Mouse (Mus musculus) yolk sac, embryonic 10.5 days (tissue): Measurements from ENCODE around the gene Rasgrf1.

Source experiments
- DNase-seq: peaks from one replicate; pipeline ENCODE4 v3.0.0-alpha.2; 2017; ENCODE audit warnings: low spot score

Rasgrf1 gene

GRCm38 (mm10) chr9:89909131-89910010 lies at the start of gene Rasgrf1:
TSS of gene Rasgrf1 (plus strand) at chr9:89909908.
- DNase-seq: peak; percentile 57

- no peak for DNase-seq
Measured at GRCm38 (mm10) chr9:89860145-89860544, 49.6 kb upstream of the Rasgrf1 start.

DNA sequence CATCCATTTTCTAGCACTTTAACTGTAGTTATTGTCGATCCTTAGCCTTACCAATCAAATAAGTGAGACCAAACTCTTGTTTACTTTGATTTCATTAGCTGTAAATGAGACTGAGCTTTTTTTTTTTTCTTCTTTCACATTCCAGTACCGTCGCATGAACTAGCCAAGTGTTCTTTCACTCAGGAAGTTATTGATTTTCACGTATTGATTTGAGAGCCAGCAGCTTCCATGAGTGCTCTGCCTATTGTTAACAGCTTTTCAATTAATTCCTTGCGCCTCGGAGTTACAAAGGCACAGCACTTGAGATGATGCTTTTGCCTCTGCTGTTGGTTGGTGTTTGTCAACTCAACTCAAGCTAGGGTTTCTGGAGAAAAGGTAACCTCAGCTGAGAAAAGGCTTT lies 49.1 kb upstream of the Rasgrf1 start:
- no peak for DNase-seq

DNA sequence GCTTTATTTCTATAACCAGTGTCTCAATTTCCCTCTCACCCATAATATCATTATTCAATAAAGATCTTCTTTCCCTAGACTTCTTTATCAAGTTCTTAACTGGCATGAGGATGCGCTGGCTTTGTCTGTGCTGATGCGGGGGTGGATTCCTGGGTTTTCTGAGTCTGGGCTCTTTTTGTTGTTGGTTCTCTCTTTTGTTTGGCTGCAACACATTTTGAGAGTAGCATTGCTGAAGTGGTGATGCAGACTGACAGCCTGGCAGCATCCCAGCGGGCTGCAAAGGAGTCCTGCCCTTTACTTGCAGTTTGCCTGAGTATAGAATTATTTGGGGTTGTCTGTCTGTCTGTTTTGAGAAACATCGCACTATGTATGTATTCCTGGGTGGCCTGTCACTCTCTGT lies 42.6 kb upstream of the Rasgrf1 start:
- DNase-seq: no peak

DNA sequence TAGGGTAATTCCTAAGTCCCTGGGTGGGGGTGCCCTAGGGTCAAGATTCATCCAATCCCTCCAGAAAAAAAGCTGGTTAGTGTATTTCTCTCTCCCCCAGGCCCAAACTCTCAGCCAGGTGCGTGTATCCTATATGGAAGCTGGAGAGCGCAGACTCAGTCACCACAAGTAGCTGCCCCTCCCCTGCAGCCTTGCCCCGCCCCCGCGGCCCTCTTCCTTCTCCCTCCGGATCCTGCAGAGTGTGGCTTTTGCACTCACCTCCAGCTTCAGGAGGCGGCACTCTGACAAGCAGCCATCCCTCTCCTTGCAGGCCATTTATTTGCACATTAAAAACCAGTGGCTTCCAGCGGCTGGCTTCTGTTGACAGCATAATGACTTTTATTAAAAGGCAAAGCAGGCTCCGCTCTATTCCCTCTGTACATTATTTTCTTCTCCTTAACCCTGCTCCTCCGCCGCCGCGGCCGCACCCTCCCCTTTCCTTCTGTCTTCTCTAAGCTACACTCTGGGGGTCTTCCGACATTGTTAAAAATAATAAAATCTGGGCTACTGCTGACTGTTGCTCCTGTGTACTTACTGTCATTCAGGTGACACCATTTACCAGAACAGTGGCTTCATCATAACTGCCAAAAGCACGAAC lies 41.5 kb upstream of the Rasgrf1 start:
- peak; percentile 24 for DNase-seq

DNA sequence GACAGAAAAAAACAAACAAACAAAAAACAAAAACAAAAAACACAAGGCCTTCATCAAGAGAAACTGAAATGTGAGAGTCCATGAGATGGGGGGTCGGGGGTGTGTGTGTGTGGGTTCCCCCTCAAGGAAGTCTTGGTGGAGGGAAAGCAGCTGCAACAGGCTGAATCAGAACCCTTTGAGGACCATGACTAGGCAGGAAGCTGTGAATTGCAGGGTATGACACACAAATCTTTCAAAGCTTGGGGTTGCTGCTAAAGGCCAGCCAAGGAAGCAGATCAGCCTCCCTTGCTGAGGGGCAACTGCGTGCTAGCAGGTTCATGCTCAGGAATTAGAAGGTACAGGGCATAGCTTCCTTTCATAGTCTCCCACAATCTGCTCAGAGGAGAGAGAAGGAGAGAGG lies 40.1 kb upstream of the Rasgrf1 start:
- DNase-seq: no peak

DNA sequence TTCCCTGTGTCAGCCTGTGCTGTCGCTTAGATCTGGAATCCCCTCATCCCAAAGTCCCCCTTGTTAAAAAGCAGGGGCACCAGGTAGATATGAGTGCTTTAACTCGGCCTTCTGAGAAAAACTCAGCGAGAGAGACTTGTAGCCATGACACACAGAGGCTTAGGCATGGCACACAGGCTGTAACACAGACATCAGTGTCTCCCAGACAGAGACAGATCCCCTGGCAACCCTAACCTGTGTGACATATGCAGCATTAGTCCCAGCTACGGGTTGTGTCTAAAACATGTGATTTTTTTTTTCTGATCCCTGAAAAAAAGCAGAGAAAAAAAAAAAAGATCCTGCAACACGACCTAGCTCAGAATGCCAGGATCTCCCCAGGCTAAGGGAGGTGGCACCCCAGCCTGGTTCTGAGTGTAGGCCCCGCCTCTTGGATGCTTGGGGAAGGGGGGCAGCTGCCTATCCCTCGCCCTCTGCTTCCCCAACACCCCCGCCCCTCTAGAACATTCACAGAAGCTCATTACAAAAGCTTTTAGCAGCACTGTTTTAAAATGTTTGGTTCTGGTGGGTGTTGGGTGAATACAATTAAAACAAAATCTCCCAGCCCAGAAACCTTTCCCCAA lies 39.1 kb upstream of the Rasgrf1 start:
- DNase-seq: no peak

DNA sequence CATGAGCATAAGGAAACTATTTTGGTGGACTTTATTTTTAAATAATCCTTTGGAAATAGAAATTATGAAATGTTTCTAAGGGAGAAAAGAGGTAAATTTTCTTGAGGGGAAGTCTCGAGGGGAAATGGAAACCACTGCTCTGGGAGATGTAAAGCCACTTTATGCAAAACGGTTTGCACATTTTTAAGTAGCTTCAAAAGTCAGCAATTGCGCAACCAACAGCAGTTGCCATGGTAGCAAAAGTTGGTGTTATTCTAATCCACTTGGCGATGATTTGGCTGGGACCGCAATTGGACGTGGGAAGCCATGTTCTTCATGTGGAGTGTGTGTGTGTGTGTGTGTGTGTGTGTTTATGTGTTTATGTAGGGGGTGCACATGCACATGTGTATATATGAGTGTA lies 37.6 kb upstream of the Rasgrf1 start:
- DNase-seq: no peak

DNA sequence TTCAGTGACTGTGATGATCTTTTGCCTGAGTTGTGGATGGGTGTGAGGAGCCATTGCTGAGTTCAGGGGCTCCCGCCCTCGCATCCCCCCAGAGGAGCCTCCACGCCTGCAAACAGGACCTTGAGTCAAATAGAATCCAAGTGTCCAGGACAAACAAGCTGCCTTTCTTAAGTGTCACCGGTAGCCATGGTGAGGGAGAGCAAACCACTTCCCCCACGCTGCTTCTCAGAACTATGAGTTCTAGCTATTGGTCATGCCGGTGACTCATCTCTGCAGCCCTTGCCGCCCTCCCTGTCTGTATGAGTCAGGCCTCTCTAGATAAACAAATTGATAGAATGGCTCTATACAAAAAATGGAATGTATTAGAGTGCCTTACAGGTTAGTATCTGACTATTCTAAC lies 35.3 kb upstream of the Rasgrf1 start:
- no peak for DNase-seq

DNA sequence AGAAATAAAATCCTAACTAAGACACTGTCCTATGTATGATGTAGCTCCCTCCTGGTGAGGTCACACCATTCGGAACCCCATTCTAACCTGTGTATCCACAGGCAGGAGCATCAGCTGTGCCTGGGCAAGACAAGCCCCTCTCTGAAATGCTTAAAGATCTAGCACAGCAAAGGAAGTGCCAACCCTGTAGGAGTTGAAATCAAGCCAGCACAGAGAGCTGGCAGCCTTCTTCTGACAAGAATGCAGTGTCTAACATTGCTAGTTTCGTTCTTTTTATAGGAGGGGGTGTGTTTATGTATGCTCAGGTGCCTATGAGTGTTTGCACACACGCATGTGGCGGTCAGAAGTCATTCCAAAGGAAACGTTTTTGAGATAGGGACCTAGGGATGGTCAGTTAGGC lies 34.2 kb upstream of the Rasgrf1 start:
- DNase-seq: no peak

DNA sequence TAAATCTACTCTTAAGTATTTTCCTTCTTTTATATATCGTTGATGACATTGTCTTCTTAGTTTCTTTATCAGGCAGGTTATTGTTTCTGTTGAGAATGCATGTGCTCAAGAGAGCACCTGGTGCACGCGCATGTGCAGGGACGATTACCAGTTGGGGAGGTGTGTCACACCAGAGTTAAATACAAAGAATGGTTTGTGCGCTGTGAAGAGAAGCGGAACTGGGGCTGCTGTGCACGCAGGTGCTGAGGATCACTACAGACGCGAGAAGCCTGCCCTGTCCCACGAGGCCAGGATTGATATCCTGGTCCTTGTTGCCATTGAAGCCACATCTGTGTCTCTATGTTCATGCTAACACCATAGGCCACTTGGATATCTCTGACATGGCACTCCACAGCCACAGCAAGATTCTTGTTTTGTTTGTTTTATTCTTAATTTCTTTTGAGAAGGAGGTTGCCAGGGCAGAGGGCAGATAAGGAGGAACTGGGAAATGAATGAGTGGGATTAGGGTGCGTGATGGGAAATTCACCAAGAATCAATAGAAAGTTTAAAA lies 31.2 kb upstream of the Rasgrf1 start:
- no peak for DNase-seq

GRCm38 (mm10) chr9:89879574-89879973 lies 30.1 kb upstream of the Rasgrf1 start:
- DNase-seq: peak; percentile 10

DNA sequence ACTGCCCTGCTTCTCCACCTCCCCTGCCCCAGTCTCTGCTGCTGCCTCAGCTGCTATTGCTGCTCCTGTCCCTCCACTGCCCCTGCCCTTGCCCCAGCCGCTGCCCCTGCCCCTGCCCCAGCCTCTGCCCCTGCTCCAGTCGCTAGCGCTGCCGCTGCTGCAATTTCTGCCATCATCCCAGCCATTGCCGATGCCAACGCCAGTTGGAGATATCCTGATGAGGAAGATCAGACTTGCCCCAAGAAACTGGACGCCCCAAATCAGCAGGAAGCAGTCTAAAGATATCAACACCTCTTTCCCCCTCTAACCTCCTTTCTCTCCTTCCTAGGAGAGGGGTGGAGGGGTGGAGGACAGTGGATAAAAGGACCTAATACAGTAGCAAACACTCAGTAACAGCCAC lies 28.2 kb upstream of the Rasgrf1 start:
- no peak for DNase-seq

- DNase-seq: no peak
Measured at GRCm38 (mm10) chr9:89882583-89882982, 27.1 kb upstream of the Rasgrf1 start.

GRCm38 (mm10) chr9:89885701-89886218 lies 23.9 kb upstream of the Rasgrf1 start:
- DNase-seq: no peak

DNA sequence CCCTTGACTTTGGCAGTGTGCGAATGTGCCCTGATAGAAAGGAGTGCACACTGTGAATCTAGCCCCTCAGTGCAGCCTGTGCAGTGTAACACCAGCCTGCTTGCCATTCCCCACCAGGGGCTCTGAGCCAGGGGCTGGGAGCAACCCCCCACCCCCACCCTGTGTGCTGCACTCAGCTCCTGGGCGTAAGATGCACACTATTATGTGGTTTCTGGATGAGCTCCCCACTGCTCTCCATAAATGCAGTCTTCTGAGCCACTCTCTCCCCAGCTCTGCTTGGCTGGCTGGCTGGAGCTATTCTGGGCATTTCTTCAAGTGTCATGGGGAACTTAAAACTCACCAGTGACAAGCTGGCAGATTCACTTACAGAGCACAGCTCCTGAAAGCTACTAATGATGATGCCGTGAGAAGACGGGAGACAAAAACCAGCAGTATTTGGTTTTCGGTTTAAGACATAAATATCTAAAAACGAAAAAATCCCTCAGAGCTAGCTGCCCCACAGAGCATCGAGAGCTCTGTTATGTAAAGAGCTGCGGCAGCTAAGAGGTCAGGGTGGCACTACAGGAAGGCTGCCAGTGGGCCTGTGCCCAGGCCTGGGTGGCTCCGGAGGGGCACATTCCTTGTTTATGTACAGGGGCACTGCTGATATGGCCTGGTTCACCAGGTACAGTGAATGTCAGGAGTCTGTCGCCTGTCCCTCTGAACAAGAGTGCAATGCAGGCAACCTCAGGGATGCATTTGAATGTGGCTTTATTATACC lies 18.0 kb upstream of the Rasgrf1 start:
- DNase-seq: no peak

GRCm38 (mm10) chr9:89892540-89893188 lies 17.0 kb upstream of the Rasgrf1 start:
- no peak for DNase-seq

GRCm38 (mm10) chr9:89900111-89900824 lies 9.4 kb upstream of the Rasgrf1 start:
- DNase-seq: no peak

DNA sequence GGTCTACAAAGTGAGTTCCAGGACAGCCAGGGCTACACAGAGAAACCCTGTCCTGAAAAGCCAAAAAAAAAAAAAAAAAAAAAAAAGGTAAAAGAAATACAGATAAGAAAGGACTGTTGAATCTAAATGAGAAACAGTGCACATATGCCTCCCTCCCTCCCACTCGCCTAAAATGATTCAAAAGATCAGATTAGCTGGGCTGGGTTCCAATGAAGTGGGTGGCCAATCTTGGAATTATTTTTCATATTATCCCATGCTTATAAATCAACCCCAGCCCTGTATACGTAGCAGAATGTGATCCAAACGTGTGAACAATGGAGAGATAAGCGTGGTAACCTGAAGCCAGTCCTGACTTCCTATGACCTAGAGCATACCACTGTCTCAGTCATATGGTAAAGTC lies 8.5 kb upstream of the Rasgrf1 start:
- DNase-seq: no peak

GRCm38 (mm10) chr9:89902813-89903212 lies 6.9 kb upstream of the Rasgrf1 start:
- no peak for DNase-seq

DNA sequence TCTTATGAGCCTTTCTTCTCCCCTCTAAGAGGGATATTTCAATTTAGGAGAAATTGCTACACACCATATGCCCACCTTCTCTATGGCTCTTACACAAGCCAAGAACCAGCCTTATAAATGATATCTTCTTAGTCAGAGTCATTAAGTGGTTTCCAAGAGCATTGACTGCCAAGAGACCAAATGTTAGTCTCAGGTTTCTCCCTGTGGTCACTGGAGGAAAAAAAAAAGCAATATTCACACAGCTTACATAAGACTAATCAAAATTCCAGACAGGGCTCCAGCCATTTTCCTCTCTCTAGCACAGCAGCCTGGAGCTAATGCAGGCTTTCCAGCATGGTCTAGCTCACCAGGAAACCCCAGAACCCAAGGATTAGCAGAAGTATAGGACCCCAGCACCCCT lies 3.1 kb upstream of the Rasgrf1 start:
- no peak for DNase-seq
